In genomic region chr15:9183995-9184394, GRCm38 (mm10) we compare ENCODE assay signal across 16 mouse cellular contexts.
"Had no signal": no experiment of that assay in that cellular context is flagged by ENCODE, and none has a peak within 500 bp of the region (broad histone marks: within the 10 kb centered on the region; RNA-seq: fewer than 3 reads in every experiment).

No protein-coding gene starts in this region.

- H3K4me3 ChIP-seq: neural tube, embryonic 13.5 days; neural tube, embryonic 15.5 days; stomach, embryonic 15.5 days had no signal

- H3K4me1 ChIP-seq: neural tube, embryonic 13.5 days; neural tube, embryonic 15.5 days; stomach, embryonic 15.5 days had no signal

- H3K27me3 ChIP-seq: neural tube, embryonic 13.5 days; neural tube, embryonic 15.5 days; stomach, embryonic 15.5 days had no signal

- H3K9ac ChIP-seq: neural tube, embryonic 13.5 days; neural tube, embryonic 15.5 days; stomach, embryonic 15.5 days had no signal

- H3K36me3 ChIP-seq: stomach, embryonic 15.5 days had no signal

- H3K9me3 ChIP-seq: neural tube, embryonic 13.5 days; neural tube, embryonic 15.5 days; stomach, embryonic 15.5 days had no signal

- H3K4me2 ChIP-seq: neural tube, embryonic 13.5 days; neural tube, embryonic 15.5 days; stomach, embryonic 15.5 days had no signal

- H3K27ac ChIP-seq: neural tube, embryonic 13.5 days; neural tube, embryonic 15.5 days; stomach, embryonic 15.5 days; stomach, postnatal 0 days had no signal

- DNase-seq: retina, postnatal 1 day; right cerebral cortex, adult 18-20 months; right cerebral cortex, postnatal 14 days; right cerebral cortex, postnatal 25 days; right cerebral cortex, postnatal 4 days; spleen, adult 18-20 months; thymus, adult 18-20 months; thymus, adult 2 months; thymus, postnatal 14 days; thymus, postnatal 25 days; thymus, postnatal 36 days; thymus, postnatal 4 days had no signal
